Mouse (Mus musculus): ENCODE data around the gene Ces5a. TPM values are rescaled to one million over a fixed set of nuclear protein-coding genes. Genes with fewer than 3 reads are reported as not detected.
"Not testable (repeated sequence)": the region's sequence is repeated elsewhere in the genome, so short reads cannot be mapped to it uniquely, and the experiment has no call there.

The Ces5a gene
- not detected in 2 replicates for total RNA-seq (2015)
- not detected in 2 replicates for total RNA-seq (2017)

DNA sequence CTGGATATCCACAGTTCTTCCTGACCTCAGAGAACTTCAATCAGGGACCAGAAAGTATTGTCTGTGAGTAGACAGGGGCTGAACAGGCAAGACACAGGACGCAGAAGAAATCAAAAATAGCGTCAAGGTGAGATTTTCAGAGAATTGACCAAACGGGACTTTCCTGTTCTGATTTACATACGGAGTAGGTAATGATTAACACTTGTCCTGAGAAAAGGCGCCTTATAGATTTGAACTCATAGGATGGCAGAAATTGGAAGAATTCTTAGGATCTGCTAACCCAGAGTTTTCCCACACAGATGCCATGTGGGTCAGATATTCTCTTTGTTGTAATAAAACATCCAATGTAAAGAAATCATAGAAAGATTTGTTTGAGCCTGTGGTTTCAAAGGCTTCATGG lies at the start of gene Ces5a:
TSS of gene Ces5a (minus strand) at position 101 of the 400 bp plus-strand sequence.
- no peak for ATAC-seq (ENCODE audit: poor library complexity, severe bottlenecking)

DNA sequence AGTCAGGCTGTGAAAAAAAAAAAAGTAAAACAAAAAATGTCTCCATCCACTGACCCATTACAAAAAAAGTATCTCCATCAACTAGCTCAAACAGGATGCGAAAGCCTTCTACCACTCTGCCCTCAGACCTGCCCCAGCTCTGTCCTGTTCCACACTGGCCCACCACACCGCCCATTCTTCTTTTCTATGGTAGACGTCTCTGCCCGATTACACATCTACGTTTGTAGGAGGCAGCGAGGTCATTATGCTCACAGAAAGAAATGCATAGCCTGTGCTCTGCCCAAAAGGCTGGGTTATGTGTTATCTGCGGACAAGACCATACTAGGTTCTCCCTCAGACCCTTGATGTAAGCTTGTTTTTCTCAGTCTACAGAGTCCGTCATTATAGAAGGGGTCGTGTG lies 37.2 kb upstream of the Ces5a start:
- no peak for ATAC-seq (ENCODE audit: poor library complexity, severe bottlenecking)

DNA sequence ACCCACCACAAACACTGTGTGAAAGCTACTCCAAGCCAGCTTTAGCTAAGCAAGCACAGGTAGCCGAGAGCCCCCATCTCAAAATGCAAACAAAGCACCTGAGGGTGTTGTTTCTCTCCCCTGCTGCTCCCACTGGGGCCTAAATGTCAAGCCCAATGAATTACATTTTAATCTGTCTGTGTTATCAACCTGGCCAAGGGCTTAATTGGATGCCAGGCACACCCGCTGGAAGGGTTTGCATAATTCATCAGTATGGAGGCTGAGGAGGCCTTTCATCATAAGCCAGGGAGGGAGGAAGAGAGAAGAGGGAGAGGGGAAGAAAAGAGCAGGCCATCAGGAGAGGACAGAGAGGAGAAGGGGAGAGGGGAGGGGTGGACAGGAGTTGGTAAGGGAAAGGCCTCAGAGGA lies 36.5 kb upstream of the Ces5a start:
- ATAC-seq (ENCODE audit: poor library complexity, severe bottlenecking), result no peak

DNA sequence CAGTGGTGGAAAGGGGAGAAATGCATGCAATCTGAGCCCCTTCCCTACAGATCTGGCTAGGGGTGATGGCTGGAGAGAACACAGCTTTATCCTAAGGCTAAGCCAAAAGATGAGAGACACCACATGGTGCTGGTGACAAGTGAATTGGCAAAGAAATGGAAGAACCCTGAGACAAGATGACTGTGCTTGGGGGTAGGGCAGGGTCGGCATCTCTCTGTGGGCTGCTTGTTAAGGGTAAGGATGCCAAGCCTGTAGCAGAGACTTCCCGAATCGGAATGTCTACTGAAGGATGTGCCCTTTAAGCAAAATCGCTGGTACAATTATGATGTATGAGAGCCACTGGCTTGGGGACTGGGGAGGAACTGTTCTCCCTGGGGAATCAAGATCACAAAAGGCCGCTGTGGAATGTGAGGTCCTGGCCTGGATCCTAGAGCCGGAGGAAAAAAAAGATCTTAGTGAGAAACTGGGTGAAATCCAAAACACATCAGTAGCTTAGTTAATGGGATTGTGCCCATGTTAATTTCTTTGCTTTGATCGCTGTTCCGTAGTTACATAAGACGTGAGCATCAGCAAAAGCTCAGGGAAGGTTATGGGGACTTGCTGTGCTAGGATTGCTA lies 35.8 kb upstream of the Ces5a start:
- ATAC-seq (ENCODE audit: poor library complexity, severe bottlenecking), result no peak

DNA sequence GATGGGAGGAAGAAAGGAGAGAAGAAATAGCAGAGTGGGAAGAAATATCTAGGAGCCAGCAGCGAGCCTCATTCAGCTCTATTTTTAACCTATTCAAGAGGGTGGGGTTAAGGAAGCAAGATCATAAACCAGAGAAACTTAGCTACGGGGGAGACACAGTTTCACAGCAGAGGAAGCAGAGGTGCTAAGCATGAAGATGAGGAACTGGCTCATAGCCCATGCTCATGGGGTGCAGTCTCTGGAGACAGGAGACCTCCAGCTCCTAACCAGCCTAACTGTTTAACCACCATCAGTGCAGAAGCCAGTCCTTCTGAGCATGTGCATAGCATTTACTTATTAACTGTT lies 34.5 kb upstream of the Ces5a start:
- no peak for ATAC-seq (ENCODE audit: poor library complexity, severe bottlenecking)

DNA sequence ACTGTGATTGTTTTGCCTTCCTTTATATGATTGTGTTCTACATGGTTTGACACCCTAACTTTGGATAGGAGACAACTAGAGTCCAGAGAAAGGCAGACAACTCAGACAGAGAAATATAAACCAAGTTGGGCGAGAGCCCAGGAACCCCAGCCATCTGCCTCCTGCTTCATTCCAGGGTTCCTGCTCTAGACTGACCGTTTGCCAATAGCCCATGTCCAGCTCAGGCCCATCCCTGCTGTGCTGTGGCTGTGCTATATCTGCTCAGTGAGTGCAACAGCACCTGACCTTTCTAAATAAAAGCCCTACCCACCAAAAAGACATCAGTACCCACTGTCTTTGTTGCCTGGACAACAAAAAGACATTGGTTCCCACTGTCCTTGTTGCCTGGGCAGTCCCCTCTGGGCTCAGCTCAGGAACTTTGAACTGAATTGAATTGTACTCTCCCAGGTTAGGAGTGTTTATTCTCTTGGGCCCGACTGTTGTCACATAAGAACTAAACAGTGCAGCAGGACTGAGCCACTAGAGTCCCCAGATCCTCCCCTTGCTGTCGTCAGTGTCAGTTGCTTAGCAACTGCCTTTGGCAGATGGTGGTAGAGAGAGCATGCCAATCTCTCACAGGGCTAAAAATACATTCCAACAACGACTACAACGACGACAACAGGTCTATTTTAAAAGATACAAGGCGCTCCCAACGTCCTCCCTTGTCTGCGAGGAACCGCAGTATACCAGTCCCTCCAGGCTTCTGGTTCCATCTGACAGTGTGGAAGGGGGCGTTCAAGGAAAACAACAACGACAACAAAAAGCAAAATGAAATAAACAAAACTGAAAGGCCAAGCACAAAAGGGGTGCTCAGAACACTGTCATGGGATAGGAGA lies 33.9 kb upstream of the Ces5a start:
- ATAC-seq (ENCODE audit: poor library complexity, severe bottlenecking), result no peak

DNA sequence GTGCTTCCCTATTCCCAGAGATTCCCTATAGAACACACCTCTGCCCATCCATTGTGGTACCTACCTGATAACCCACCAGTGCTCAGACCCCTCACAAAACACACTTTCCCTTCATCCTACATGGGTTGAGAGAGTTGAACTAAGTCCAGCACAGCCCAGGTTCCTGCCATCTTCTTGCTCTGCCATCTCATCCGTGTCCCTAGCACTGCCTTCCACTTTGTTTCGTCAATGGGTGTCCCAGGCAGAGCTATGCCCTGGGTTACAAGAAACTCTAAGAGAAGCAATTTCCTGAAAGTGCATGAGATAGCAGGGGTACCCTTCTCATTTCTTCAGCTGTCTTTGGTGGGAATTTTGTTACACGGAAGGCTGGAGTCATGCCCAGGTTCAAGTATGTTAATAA lies 33.0 kb upstream of the Ces5a start:
- no peak for ATAC-seq (ENCODE audit: poor library complexity, severe bottlenecking)

DNA sequence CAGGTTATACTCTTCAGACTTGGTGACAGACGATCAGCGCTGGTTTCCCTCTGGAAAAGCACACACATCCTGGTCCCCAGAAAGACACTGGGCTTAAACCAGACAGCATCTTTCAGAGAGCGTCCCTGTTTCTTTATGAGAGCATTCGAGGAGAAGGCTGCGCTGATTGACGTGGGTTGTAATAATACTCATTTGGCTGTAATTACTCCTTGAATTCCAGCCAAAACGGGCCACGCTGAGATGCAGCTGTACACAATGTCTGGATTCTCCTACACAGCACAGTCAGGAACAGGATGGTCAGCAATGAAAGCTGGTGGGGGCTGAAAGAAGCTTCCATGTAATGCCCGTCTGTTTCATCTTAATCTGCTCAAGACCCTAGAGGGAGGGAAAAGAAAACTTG lies 31.5 kb upstream of the Ces5a start:
- ATAC-seq (ENCODE audit: poor library complexity, severe bottlenecking), result no peak

DNA sequence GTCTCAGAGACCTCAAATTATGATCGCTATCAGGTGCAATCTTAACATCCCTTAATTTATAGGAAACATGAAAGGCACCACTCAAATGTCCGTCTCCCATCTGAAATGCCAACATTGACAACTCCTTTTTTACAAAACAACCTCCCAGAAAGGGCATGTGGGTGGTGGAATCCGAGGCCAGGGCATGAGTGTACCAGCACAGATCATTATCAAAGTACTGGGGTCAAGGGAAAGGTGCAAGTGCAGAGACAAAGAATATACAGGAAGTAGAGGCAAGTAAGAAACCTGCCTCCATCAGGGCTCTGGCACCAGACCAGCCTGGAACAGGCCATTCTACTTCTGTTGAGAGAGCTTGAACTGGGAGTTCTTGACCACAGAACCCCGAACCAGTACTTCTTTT lies 29.0 kb upstream of the Ces5a start:
- ATAC-seq (ENCODE audit: poor library complexity, severe bottlenecking), result no peak

DNA sequence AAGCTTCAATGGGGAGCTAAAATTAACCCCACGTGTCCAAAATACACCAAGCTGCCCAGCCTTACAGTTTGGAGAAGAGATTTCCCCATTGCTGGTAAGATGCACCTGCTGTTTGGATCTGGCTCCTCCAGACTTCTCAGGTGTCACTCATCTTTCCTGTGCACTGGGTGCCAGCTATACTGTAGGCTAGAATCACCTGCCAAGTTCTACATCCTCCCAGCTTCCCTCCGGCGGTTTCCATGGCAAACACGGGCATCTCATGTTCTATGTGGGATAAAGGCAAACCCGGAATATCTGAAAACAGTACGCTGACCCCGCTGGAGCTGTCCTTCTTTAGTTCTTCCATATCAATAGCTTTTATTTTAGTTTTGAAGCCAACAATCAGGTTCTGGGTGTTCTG lies 27.9 kb upstream of the Ces5a start:
- no peak for ATAC-seq (ENCODE audit: poor library complexity, severe bottlenecking)

DNA sequence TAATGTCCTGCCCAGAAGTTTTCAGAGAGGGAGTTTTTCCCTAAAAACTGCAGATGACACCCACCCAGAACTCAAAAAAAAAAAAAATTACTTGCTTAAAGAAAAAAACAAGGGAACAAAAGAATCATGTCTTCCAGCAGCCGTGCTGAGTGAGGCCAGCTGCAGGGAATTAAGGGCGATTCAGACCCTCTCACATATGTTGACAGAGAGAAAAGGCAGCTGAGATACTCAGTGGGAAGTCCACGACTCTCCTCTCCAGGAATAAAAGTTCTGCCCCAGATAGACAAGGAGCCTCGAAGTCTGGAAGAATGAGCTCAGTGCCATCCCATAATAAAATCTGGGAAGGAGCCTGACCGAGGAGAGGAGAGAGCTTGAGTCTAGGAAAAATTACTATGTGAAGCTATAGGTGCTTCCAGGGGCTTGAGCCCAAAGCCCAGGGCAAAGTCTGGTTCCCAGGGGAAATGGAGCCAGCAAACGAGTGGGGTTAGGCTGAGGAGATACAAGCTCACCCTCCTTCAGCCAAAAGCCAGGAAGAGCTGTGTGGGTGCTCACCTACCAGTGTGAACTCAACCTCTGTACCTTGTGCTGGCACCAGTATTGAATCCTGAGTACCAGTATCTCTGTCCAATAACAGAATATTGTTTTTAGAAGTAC lies 27.1 kb upstream of the Ces5a start:
- ATAC-seq (ENCODE audit: poor library complexity, severe bottlenecking), result no peak

DNA sequence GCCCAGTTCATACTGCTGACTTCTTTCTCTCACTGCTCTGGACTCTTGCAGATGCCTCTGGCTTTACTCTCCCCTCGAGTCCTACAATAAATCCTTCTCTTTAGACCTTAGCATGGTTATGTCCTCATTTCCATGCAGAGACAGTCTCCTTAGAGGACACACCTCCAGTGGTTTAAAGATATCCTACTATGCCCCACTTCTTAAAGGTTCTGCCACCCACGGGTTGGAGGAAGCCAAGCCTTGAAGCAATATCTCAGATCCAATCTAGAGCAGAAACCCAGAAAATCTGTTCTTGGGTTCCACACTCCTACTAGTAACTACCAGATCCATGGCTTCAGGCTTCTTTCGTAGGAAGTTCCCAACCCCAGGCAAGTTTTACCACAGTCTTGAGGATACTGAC lies 25.6 kb upstream of the Ces5a start:
- ATAC-seq (ENCODE audit: poor library complexity, severe bottlenecking), result no peak

DNA sequence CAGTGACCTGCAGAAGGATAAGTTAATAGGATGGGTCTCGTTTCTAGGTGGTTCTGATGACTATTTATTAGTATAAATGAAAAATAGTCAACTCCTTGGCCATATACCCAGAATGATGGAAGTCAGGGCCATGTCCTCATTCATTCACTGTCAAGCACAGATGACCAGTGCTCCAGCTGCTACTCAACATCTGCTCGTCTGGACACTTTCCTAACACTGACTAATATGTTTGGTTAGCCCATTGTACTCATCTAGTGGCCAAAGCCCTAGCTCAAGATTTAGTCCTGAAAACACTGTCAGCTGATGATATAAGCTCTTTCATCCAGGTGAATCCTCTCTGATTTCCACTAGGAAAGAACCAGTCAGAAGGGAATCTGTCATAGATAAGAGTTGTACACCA lies 24.1 kb upstream of the Ces5a start:
- ATAC-seq (ENCODE audit: poor library complexity, severe bottlenecking), result no peak

DNA sequence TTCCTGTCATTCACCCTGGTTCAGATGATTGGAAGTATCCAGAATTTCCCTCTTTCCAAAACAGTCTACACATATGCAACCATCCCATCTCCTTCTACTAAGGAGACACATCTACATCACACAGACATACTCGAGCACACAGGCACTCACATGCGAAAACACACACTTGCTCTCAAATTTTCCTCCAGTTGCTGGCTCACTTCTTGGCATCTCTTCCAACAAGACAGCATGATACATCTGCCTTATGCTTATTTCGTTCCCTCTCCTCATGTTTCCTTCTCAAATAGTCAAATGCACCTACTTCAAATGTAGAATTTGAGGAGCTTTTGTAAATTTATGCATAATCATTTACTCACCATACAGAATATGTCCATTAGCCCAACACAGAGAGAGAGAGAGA lies 33.0 kb downstream of the Ces5a start:
- ATAC-seq (ENCODE audit: poor library complexity, severe bottlenecking), result no peak

DNA sequence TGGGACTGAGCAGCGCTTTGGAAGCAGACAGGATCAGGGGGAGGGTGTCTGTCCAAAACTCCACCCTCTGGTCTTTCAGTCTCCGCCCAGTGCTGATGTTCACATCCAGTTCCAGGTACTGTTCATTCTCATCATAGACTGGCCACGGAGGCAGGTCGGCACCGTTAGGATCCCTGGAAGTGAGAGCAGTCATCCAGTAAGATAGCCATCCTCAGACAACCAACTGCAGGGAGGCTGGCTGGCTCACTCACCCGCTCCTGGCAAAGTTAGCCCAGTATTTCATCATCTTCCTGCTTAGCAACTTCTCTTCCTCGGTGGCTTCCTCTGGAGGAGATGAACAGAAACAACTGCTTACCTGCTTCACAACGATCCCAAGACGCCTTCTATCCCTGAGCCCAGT lies 36.2 kb downstream of the Ces5a start:
- ATAC-seq (ENCODE audit: poor library complexity, severe bottlenecking), result no peak

DNA sequence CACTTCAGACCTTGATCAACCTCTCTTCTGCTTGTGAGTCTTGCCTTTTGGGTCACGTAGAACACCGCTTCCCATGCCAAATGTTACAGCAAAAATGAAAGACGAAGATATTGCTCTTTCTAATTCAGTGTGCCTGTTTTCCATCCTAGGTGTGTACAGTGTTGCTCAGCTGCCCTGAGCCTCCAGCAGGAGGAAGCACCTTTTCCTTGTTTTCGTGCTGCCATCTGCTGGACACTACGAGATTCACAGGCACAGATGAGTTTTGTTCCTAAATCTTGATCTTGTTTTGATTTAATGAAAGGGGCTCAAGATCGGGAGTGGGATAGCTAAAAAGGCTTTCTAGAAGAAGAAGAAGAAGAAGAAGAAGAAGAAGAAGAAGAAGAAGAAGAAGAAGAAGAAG lies 40.3 kb downstream of the Ces5a start:
- no peak for ATAC-seq (ENCODE audit: poor library complexity, severe bottlenecking)

DNA sequence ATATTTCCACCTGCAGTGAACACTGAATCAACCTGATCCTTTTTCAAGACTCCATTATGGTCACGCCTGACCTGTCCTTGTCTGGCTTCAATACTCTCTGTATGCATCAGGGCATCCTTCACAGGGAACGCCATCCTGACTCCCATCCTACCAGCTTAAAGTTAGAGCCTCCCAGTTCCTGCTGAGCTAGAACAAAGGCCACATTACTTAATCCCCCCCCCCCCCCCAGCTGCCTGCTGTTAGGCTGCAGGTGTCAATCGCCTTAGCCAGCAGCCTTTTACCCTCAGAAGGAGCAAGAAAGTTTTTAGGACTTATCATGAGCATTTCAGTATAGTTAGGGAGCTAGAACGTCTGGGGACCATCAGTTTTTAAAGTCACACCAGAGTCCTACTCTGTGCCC lies 46.9 kb downstream of the Ces5a start:
- ATAC-seq (ENCODE audit: poor library complexity, severe bottlenecking), result no peak

DNA sequence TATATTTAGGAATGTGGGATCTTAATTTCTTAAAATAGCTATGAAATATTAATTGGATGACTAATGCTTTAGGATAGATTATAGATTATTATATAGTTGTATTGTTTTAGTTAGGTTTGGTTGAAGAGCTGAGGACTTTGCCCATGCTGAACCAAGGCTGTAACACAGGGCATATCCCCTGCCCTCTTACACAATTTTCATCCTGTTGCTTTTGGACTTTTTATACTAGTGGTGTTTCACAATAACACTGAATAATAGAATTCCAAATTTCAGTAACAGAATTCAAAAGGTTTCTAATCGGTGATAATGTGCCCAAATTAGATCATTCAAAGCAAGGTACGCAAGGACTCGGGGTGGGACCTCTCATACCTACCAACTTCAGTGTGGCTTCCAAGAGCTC lies 57.4 kb downstream of the Ces5a start:
- no peak for ATAC-seq (ENCODE audit: poor library complexity, severe bottlenecking)

DNA sequence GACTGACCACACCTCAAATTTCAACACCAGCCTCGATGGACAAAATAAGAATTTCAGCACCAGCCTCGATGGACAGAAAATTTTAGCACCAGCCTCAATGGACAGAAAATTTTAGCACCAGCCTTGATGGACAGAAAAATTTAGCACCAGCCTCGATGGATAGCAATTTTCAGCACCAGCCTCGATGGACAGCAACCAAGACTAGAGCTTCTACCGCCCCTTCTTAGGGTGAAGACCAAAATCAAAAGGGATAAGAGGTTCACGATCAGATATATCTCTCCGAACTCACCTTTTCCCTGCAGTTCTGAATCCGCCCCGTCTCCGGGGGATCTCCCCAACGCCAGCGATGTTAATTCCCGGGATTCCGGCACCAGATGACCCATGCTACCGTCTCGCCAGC lies 65.9 kb downstream of the Ces5a start:
- ATAC-seq (ENCODE audit: poor library complexity, severe bottlenecking), result not testable (repeated sequence)

DNA sequence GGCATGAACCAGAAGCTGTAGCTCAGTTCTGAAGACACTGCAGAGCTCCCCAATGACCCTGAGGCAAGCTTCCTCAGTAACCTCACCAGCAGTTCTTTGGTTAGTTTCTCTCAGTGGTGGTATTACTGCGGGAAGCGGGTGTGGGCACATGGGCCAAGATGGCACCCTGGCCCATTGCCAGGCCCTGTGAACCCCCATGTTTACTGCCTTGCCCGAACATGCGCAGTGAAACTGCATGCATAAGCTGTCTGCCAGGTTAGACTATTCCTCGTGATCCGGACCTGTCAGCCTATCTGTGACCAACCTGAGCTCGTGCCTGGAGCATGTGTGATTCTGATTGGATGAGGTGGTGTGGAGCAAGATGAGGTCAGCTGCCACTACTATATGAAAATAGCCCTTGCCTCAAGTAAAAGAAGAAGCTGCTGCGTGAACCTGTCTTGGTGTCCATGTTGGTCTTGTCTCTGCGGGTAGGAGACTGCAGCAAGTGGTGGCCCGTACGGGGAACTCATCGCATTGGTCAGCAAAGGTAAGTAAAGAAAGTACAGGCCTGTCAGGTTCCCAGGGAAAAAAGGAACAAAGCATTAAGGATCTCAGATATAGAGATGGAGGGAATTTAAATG lies 81.3 kb downstream of the Ces5a start:
- no peak for ATAC-seq (ENCODE audit: poor library complexity, severe bottlenecking)

Measured in megakaryocyte, adult 5-6 weeks (primary cell).